Mouse (Mus musculus): ENCODE data around the gene Gm21244. TPM values are rescaled to one million over a fixed set of nuclear protein-coding genes. Genes with fewer than 3 reads are reported as not detected.

The Gm21244 gene
- polyA plus RNA-seq (2012; ENCODE audit: low replicate concordance), result not detected in 2 replicates

GRCm38 (mm10) chrY:7169193-7169592, at the start of gene Gm21244:
TSS of gene Gm21244 (minus strand) at chrY:7169293.

Other genes with a start within 250 kb of the Gm21244 start
- gene Gm28998, start 84.5 kb upstream of the Gm21244 start, polyA plus RNA-seq (2012; ENCODE audit: low replicate concordance), result not detected in 2 replicates
- gene Gm21788, start 235.7 kb upstream of the Gm21244 start, polyA plus RNA-seq (2012; ENCODE audit: low replicate concordance), result not detected in 2 replicates